Comparison of ENCODE assay signal across 18 mouse cellular contexts in the genomic region with DNA sequence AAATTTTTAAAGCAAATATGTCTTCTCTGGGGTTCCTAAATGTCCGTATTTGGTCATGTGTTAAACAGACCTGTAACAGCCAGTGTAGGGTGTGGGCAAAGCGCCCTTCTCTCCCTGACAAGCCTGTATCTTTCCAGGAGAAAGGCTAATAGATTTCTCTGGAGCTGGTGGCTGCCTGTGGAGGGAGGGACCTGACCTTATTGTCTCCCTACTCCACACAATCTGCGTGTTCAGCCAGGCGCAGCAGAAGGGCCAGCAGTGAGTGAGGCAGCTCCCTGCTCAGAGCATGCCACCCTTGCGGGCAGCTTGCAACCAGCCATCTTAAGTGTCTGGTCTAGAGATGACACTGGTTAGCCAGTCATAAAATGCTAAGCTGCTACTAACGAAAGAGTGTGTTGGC. TPM values are rescaled to one million over a fixed set of nuclear protein-coding genes. Genes with fewer than 3 reads are reported as not detected.
DNase-seq lines count a peak whose midpoint lies in the region; ATAC-seq and TF ChIP-seq lines count a peak whose summit lies in the region.
"Had no signal": no experiment of that assay in that cellular context is flagged by ENCODE, and none has a peak within 500 bp of the region (broad histone marks: within the 10 kb centered on the region; RNA-seq: fewer than 3 reads in every experiment).

No protein-coding gene starts in this region.

- H3K27me3 ChIP-seq in forebrain, embryonic 11.5 days (ENCODE audit: control insufficient read depth, insufficient read depth, low read length), result no peaks in the 10 kb centered on the region
- H3K27me3 ChIP-seq in forebrain, postnatal 0 days (ENCODE audit: insufficient read depth, low read length), result no peaks in the 10 kb centered on the region
- no peaks in the 10 kb centered on the region for H3K27me3 ChIP-seq in neural tube, embryonic 11.5 days (ENCODE audit: control insufficient read depth, insufficient read depth, low read length)
- no peaks in the 10 kb centered on the region for H3K27me3 ChIP-seq in hindbrain, postnatal 0 days (ENCODE audit: insufficient read depth, low read length)
- H3K27me3 ChIP-seq: embryonic facial prominence, embryonic 12.5 days; heart, embryonic 13.5 days had no signal

- no peak overlapping the region for H3K27ac ChIP-seq in forebrain, embryonic 11.5 days (ENCODE audit: low read depth, low read length)
- no peak overlapping the region for H3K27ac ChIP-seq in forebrain, postnatal 0 days (ENCODE audit: low read depth, low read length)
- H3K27ac ChIP-seq in neural tube, embryonic 11.5 days (ENCODE audit: low read depth, low read length), result no peak overlapping the region
- H3K27ac ChIP-seq in hindbrain, postnatal 0 days, result no peak overlapping the region
- H3K27ac ChIP-seq: embryonic facial prominence, embryonic 12.5 days; heart, embryonic 13.5 days had no signal

- ATAC-seq in forebrain, embryonic 11.5 days (replicated peaks; ENCODE audit: low FRiP score), result peak; percentile 56
- no peak for ATAC-seq in forebrain, postnatal 0 days
- no peak for ATAC-seq in neural tube, embryonic 11.5 days (ENCODE audit: insufficient read depth, low FRiP score, low TSS enrichment)
- ATAC-seq in hindbrain, postnatal 0 days, result peak; percentile 53
- no peak for ATAC-seq in inflammation-experienced regulatory T-cells, adult 6 months

- H3K4me1 ChIP-seq in forebrain, embryonic 11.5 days (replicated peaks; ENCODE audit: control insufficient read depth, insufficient read depth, low read length), result peaks cover 3% of the 10 kb centered on the region; the same call in 1 of the 2 replicates
- H3K4me1 ChIP-seq in forebrain, postnatal 0 days (ENCODE audit: insufficient read depth), result no peaks in the 10 kb centered on the region
- H3K4me1 ChIP-seq in neural tube, embryonic 11.5 days (ENCODE audit: control insufficient read depth, insufficient read depth, low read length), result no peaks in the 10 kb centered on the region
- 0 out of 2 replicates have a peak, but pooled peaks cover 5% of the 10 kb centered on the region for H3K4me1 ChIP-seq in hindbrain, postnatal 0 days (ENCODE audit: insufficient read depth, low read length)
- H3K4me1 ChIP-seq: embryonic facial prominence, embryonic 12.5 days; heart, embryonic 13.5 days had no signal

- intact Hi-C loops in heart, postnatal 36 days (cut with DNase I), result no loop called here

- TF ChIP-seq CTCF in forebrain, postnatal 0 days (IDR thresholded peaks at IDR 0.05; ENCODE audit: low read depth), result no peak
- no peak for TF ChIP-seq CTCF in hindbrain, postnatal 0 days (IDR thresholded peaks at IDR 0.05; ENCODE audit: low read depth)

- 32% methylated on average over 6 of the region's 6 CpGs for WGBS in forebrain, embryonic 11.5 days
- 30% methylated on average over 6 of the region's 6 CpGs for WGBS in forebrain, postnatal 0 days
- WGBS in neural tube, embryonic 11.5 days, result 60% methylated on average over 6 of the region's 6 CpGs
- 22% methylated on average over 6 of the region's 6 CpGs for WGBS in hindbrain, postnatal 0 days

- H3K9me3 ChIP-seq in forebrain, embryonic 11.5 days (ENCODE audit: control insufficient read depth, low read length), result no peaks in the 10 kb centered on the region
- H3K9me3 ChIP-seq in forebrain, postnatal 0 days (ENCODE audit: low read length), result no peaks in the 10 kb centered on the region
- no peaks in the 10 kb centered on the region for H3K9me3 ChIP-seq in neural tube, embryonic 11.5 days (ENCODE audit: control insufficient read depth, low read length)
- no peaks in the 10 kb centered on the region for H3K9me3 ChIP-seq in hindbrain, postnatal 0 days (ENCODE audit: low read length)
- H3K9me3 ChIP-seq: embryonic facial prominence, embryonic 12.5 days; heart, embryonic 13.5 days had no signal

- no peak overlapping the region for H3K4me2 ChIP-seq in forebrain, embryonic 11.5 days (ENCODE audit: low read depth, low read length, severe bottlenecking)
- no peak overlapping the region for H3K4me2 ChIP-seq in forebrain, postnatal 0 days (ENCODE audit: low read depth)
- H3K4me2 ChIP-seq in neural tube, embryonic 11.5 days (ENCODE audit: low read depth), result no peak overlapping the region
- no peak overlapping the region for H3K4me2 ChIP-seq in hindbrain, postnatal 0 days (ENCODE audit: low read depth, low read length)
- H3K4me2 ChIP-seq: embryonic facial prominence, embryonic 12.5 days; heart, embryonic 13.5 days had no signal

- H3K4me3 ChIP-seq in forebrain, embryonic 11.5 days (ENCODE audit: low read depth, low read length), result no peak overlapping the region
- H3K4me3 ChIP-seq in forebrain, postnatal 0 days (ENCODE audit: low read depth, low read length), result no peak overlapping the region
- H3K4me3 ChIP-seq in neural tube, embryonic 11.5 days (ENCODE audit: low read depth, low read length), result no peak overlapping the region
- no peak overlapping the region for H3K4me3 ChIP-seq in hindbrain, postnatal 0 days (ENCODE audit: low read length)
- H3K4me3 ChIP-seq: embryonic facial prominence, embryonic 12.5 days; heart, embryonic 13.5 days had no signal

- peak; percentile 46 for DNase-seq in forebrain, embryonic 11.5 days (ENCODE audit: low spot score)
- DNase-seq in forebrain, postnatal 0 days, result no peak
- DNase-seq in neural tube, embryonic 11.5 days (ENCODE audit: low spot score), result peak; percentile 19
- no peak for DNase-seq in neural tube, embryonic 10.5 days (ENCODE audit: extremely low spot score, low spot score)
- DNase-seq in hindbrain, postnatal 0 days (ENCODE audit: low spot score), result no peak
- DNase-seq in retina, postnatal 1 day, result peak; percentile 73
- no peak for DNase-seq in heart, postnatal 36 days
- DNase-seq: B cell, adult 2 months; cerebellum, adult 11-12 months; kidney, postnatal 10 days; layer of hippocampus, adult 9-11 months; liver; lung, adult 18-20 months; lung, postnatal 4 days; right cerebral cortex, postnatal 14 days had no signal

- no peaks in the 10 kb centered on the region for H3K36me3 ChIP-seq in forebrain, embryonic 11.5 days (ENCODE audit: control insufficient read depth, insufficient read depth, low read length)
- H3K36me3 ChIP-seq in forebrain, postnatal 0 days (ENCODE audit: insufficient read depth), result no peaks in the 10 kb centered on the region
- no peaks in the 10 kb centered on the region for H3K36me3 ChIP-seq in neural tube, embryonic 11.5 days (ENCODE audit: control insufficient read depth, insufficient read depth, low read length)
- no peaks in the 10 kb centered on the region for H3K36me3 ChIP-seq in hindbrain, postnatal 0 days (ENCODE audit: insufficient read depth, low read length)
- H3K36me3 ChIP-seq: embryonic facial prominence, embryonic 12.5 days; heart, embryonic 13.5 days had no signal

- no peak overlapping the region for H3K9ac ChIP-seq in forebrain, embryonic 11.5 days (ENCODE audit: low read length)
- H3K9ac ChIP-seq in forebrain, postnatal 0 days, result no peak overlapping the region
- no peak overlapping the region for H3K9ac ChIP-seq in neural tube, embryonic 11.5 days (ENCODE audit: low read length)
- H3K9ac ChIP-seq in hindbrain, postnatal 0 days (replicated peaks; ENCODE audit: low read length), result no peak overlapping the region
- H3K9ac ChIP-seq: embryonic facial prominence, embryonic 12.5 days; heart, embryonic 13.5 days had no signal

RNA-seq across cellular contexts. Expression of gene Myo3b, which starts 5.5 kb away (rescaled TPM):
- polyA plus RNA-seq in forebrain, embryonic 11.5 days (2014; fragmentation: Nextera tagmentation; extraction: Ambion mirVana), result 0.07 TPM in 1 of 2 replicates, not detected in the other
- total RNA-seq in forebrain, postnatal 0 days (2014; rRNA removed), result 2.0 and 3.0 TPM in 2 replicates
- polyA plus RNA-seq in forebrain, postnatal 0 days (2015; fragmentation: Nextera tagmentation; extraction: Ambion mirVana), result 0.31 and 0.36 TPM in 2 replicates
- polyA plus RNA-seq in neural tube, embryonic 11.5 days (2014; fragmentation: Nextera tagmentation; extraction: Ambion mirVana), result 0.04 and 0.07 TPM in 2 replicates
- total RNA-seq in hindbrain, postnatal 0 days (2014; rRNA removed), result 0.47 and 0.97 TPM in 2 replicates
- 0.09 and 0.16 TPM in 2 replicates for polyA plus RNA-seq in hindbrain, postnatal 0 days (2015; fragmentation: Nextera tagmentation; extraction: Ambion mirVana)
- 10 to 100 TPM in 2 of 3 experiments, 1 to 10 TPM in 1; 7.0 to 13.4 (median 13.0) TPM for polyA plus RNA-seq in inflammation-experienced regulatory T-cells, adult 6 months (2017; shearing (Covaris generic))
- under 1 TPM in 1 of 2 experiments, not detected in 1; 0.08 TPM for total RNA-seq in heart, postnatal 36 days (2021)

Comparison
In these comparisons a context has a peak if more than half of its experiments do, and no peak if none do; other contexts are left out.
1. ATAC-seq: peak in forebrain, embryonic 11.5 days (single experiment) and hindbrain, postnatal 0 days (single experiment); none in forebrain, postnatal 0 days (single experiment), neural tube, embryonic 11.5 days (single experiment) and inflammation-experienced regulatory T-cells, adult 6 months (single experiment).
2. DNase-seq: peak in forebrain, embryonic 11.5 days (single experiment), neural tube, embryonic 11.5 days (single experiment) and retina, postnatal 1 day (single experiment); none in forebrain, postnatal 0 days (single experiment), neural tube, embryonic 10.5 days (single experiment), hindbrain, postnatal 0 days (single experiment) and heart, postnatal 36 days (0 of 2).